In genomic region chr14:27338034-27338708, GRCm38 (mm10) we compare ENCODE assay signal across 7 mouse cellular contexts.
DNase-seq lines count a peak whose midpoint lies in the region; ATAC-seq and TF ChIP-seq lines count a peak whose summit lies in the region.

No protein-coding gene starts in this region.

- H3K4me3 ChIP-seq in limb, embryonic 11.5 days (ENCODE audit: low read depth, low read length), result no peak overlapping the region
- H3K4me3 ChIP-seq in limb, embryonic 10.5 days, result no peak overlapping the region
- H3K4me3 ChIP-seq in ES-E14 (ENCODE audit: insufficient read depth in 1 of 2, low read depth in 1 of 2, low read length in 2 of 2, poor library complexity in 1 of 2, severe bottlenecking in 1 of 2), result no peak overlapping the region

- no peak overlapping the region for H3K9ac ChIP-seq in limb, embryonic 11.5 days (ENCODE audit: low read length)
- H3K9ac ChIP-seq in ES-E14 (ENCODE audit: insufficient read depth, low read depth, low read length, poor library complexity, severe bottlenecking), result no peak overlapping the region

- H3K27me3 ChIP-seq in limb, embryonic 11.5 days (ENCODE audit: control insufficient read depth, insufficient read depth, low read length), result no peaks in the 10 kb centered on the region; the same call in 1 of the 2 replicates
- peaks cover 45% of the 10 kb centered on the region for H3K27me3 ChIP-seq in limb, embryonic 10.5 days (ENCODE audit: low read depth, poor library complexity, severe bottlenecking)

- 0 out of 2 replicates have a peak overlapping the region, but pooled peaks have one; percentile 20 for H3K4me2 ChIP-seq in limb, embryonic 11.5 days (ENCODE audit: low read depth, severe bottlenecking)

- H3K36me3 ChIP-seq in limb, embryonic 11.5 days (ENCODE audit: control insufficient read depth, insufficient read depth, low read length), result no peaks in the 10 kb centered on the region
- H3K36me3 ChIP-seq in limb, embryonic 10.5 days, result no peaks in the 10 kb centered on the region
- H3K36me3 ChIP-seq in ES-E14 (ENCODE audit: control insufficient read depth, insufficient read depth, low read length, poor library complexity, severe bottlenecking), result no peaks in the 10 kb centered on the region

- H3K27ac ChIP-seq in limb, embryonic 11.5 days (replicated peaks; ENCODE audit: low read depth, low read length), result no peak overlapping the region
- no peak overlapping the region for H3K27ac ChIP-seq in limb, embryonic 10.5 days
- H3K27ac ChIP-seq in ES-E14 (ENCODE audit: insufficient read depth, low read depth, low read length, poor library complexity, severe bottlenecking), result peak overlapping the region; percentile 65; the same call in 1 of the 2 replicates

- peaks cover 3% of the 10 kb centered on the region; the same call in 1 of the 2 replicates for H3K4me1 ChIP-seq in limb, embryonic 11.5 days (ENCODE audit: control insufficient read depth, insufficient read depth, low read length)
- peaks cover 32% of the 10 kb centered on the region for H3K4me1 ChIP-seq in limb, embryonic 10.5 days
- H3K4me1 ChIP-seq in ES-E14 (ENCODE audit: control insufficient read depth in 2 of 2, insufficient read depth in 2 of 2, low read length in 2 of 2, poor library complexity in 1 of 2), result peaks cover 6 to 22% of the 10 kb centered on the region in 2 experiments

- no peaks in the 10 kb centered on the region for H3K9me3 ChIP-seq in limb, embryonic 11.5 days (ENCODE audit: control insufficient read depth, low read length)
- H3K9me3 ChIP-seq in limb, embryonic 10.5 days (replicated peaks), result no peaks in the 10 kb centered on the region
- H3K9me3 ChIP-seq in ES-E14 (ENCODE audit: control insufficient read depth, insufficient read depth, low read depth, low read length), result no peaks in the 10 kb centered on the region

- WGBS in limb, embryonic 11.5 days, result 36% methylated on average over 12 of the region's 12 CpGs
- 40% methylated on average over 12 of the region's 12 CpGs for WGBS in limb, embryonic 10.5 days

- in situ Hi-C loops in ES-E14 (cut with MboI; ENCODE audit: low sequenced_read_pairs in 2 of 2, unreplicated experiment in 2 of 2), result no loop called here

- ATAC-seq in limb, embryonic 11.5 days (ENCODE audit: insufficient number of reproducible peaks, low FRiP score, low TSS enrichment, low read depth), result no peak
- no peak for ATAC-seq in erythroid progenitor cell, adult 5-6 weeks (replicated peaks; ENCODE audit: low FRiP score, poor library complexity, severe bottlenecking)

- DNase-seq in limb, embryonic 11.5 days (ENCODE audit: low spot score), result no peak
- no peak for DNase-seq in limb, embryonic 10.5 days (ENCODE audit: low spot score)
- DNase-seq in ES-E14 (ENCODE audit: low read depth, low spot score), result peak; percentile 54
- peak; percentile 81 for DNase-seq in adipocyte (ENCODE audit: low spot score)
- peak; percentile 59 for DNase-seq in forelimb bud, embryonic 11.5 days (ENCODE audit: low read depth, low spot score)
- peak; percentile 88 for DNase-seq in naive thymus-derived CD4-positive, alpha-beta T cell, adult 2 months (ENCODE audit: low read depth)

TF ChIP-seq in ES-E14, 5 proteins besides CTCF, POLR2A, EP300 and RAD21:
- TF ChIP-seq ZC3H11A (IDR thresholded peaks at IDR 0.05; ENCODE audit: borderline replicate concordance, low read depth, low read length), result no peak
- TF ChIP-seq MAFK (IDR thresholded peaks at IDR 0.05; ENCODE audit: insufficient read depth, low read depth, low read length), result no peak
- no peak for TF ChIP-seq HCFC1 (IDR thresholded peaks at IDR 0.05; ENCODE audit: borderline replicate concordance, insufficient read depth, low read length)
- no peak for TF ChIP-seq ZNF384 (IDR thresholded peaks at IDR 0.05; ENCODE audit: low read depth, low read length)
- no peak for TF ChIP-seq CHD2 (IDR thresholded peaks at IDR 0.05; ENCODE audit: low read depth, low read length)
TF ChIP-seq in ES-E14: peak in this region for 0.

Comparison
In these comparisons a context has a peak if more than half of its experiments do, and no peak if none do; other contexts are left out.
1. DNase-seq: peak in ES-E14 (single experiment), adipocyte (single experiment), forelimb bud, embryonic 11.5 days (single experiment) and naive thymus-derived CD4-positive, alpha-beta T cell, adult 2 months (single experiment); none in limb, embryonic 11.5 days (single experiment) and limb, embryonic 10.5 days (single experiment).